Mouse (Mus musculus) heart, postnatal 0 days (tissue): ENCODE data around the gene Klre1.

Experiments
- CTCF ChIP-seq: IDR thresholded peaks from 2 replicates; pipeline ENCODE4 v1.5.1; 2016; ENCODE audit warnings: antibody characterized with exemption, control low read depth, low read depth
- EP300 ChIP-seq: IDR thresholded peaks from 2 replicates; pipeline ENCODE4 v1.6.1; 2016; ENCODE audit warnings: antibody characterized with exemption, low read depth

- TF ChIP-seq CTCF (no peak), EP300 (no peak)
These were observed 4.2 kb downstream of the Klre1 start for GRCm38 (mm10) chr6:129581896-129582295.
